Mouse (Mus musculus) testis, adult 2 months (tissue): ENCODE data around the gene Rin3. TPM values are rescaled to one million over a fixed set of nuclear protein-coding genes. Genes with fewer than 3 reads are reported as not detected.

ENCODE experiments used
- H3K27ac ChIP-seq: fragments of 200-500 bp; 2 replicates; pipeline ENCODE4 v1.5.1; 2012; ENCODE audit warnings: low read depth, low read length; ENCODE audit not compliant: control insufficient read depth, insufficient read depth
- H3K27me3 ChIP-seq: fragments of 200-500 bp; 2 replicates; pipeline ENCODE4 v1.6.1; 2012; ENCODE audit warnings: mild to moderate bottlenecking, low read length, moderate library complexity; ENCODE audit not compliant: control insufficient read depth, insufficient read depth
- H3K36me3 ChIP-seq: fragments of 200-500 bp; 2 replicates; pipeline ENCODE4 v1.6.1; 2012; ENCODE audit warnings: mild to moderate bottlenecking, low read length; ENCODE audit not compliant: control insufficient read depth, insufficient read depth
- H3K4me1 ChIP-seq: fragments of 200-500 bp; 2 replicates; pipeline ENCODE4 v1.6.1; 2012; ENCODE audit warnings: low read length; ENCODE audit not compliant: control insufficient read depth, insufficient read depth
- H3K4me3 ChIP-seq: fragments of 200-500 bp; 2 replicates; pipeline ENCODE4 v1.5.1; 2012; ENCODE audit warnings: low read depth, mild to moderate bottlenecking, low read length, moderate library complexity, mixed read lengths; ENCODE audit not compliant: control insufficient read depth
- CTCF ChIP-seq: fragments of 200-500 bp; IDR thresholded peaks from 2 replicates; pipeline ENCODE4 v1.5.1; 2012; ENCODE audit warnings: low read depth, mild to moderate bottlenecking, inconsistent platforms, low read length, moderate library complexity; ENCODE audit not compliant: control insufficient read depth, insufficient read depth, insufficient replicate concordance
- POLR2A ChIP-seq: fragments of 200-500 bp; IDR thresholded peaks from 2 replicates; pipeline ENCODE4 v1.6.1; 2012; ENCODE audit warnings: low read depth, mild to moderate bottlenecking, inconsistent platforms, low read length, moderate library complexity; ENCODE audit not compliant: control insufficient read depth
- polyA plus RNA-seq: library from polyadenylated mRNA; depleted of rRNA; stranded (reverse); fragments of >200 nt; gene quantifications from 2 replicates; pipeline ENCODE4 v1.2.3, GENCODE M21; 2012

The Rin3 gene
- polyA plus RNA-seq, 1 experiment = 2.4 TPM

- Histone ChIP-seq H3K4me1 (peaks cover 2% of the 10 kb centered on the region; the same call in 1 of the 2 replicates), H3K27ac (no peak overlapping the region), H3K36me3 (no peaks in the 10 kb centered on the region), H3K27me3 (no peaks in the 10 kb centered on the region), H3K4me3 (no peak overlapping the region)
- no peak for TF ChIP-seq POLR2A
- no peak for TF ChIP-seq CTCF
Measured at GRCm38 (mm10) chr12:102395537-102395936, 112.7 kb downstream of the Rin3 start.

- no peak overlapping the region for H3K4me3 ChIP-seq
- no peaks in the 10 kb centered on the region for H3K27me3 ChIP-seq
- TF ChIP-seq POLR2A (no peak), CTCF (no peak)
- no peaks in the 10 kb centered on the region for H3K36me3 ChIP-seq
- H3K27ac ChIP-seq = no peak overlapping the region
- peaks cover 2% of the 10 kb centered on the region; the same call in 1 of the 2 replicates for H3K4me1 ChIP-seq
Measured at GRCm38 (mm10) chr12:102395998-102396991, 113.4 kb downstream of the Rin3 start.

GRCm38 (mm10) chr12:102398588-102398987 is 115.7 kb downstream of the Rin3 start:
- no peaks in the 10 kb centered on the region for H3K27me3 ChIP-seq
- TF ChIP-seq POLR2A (no peak), CTCF (no peak)
- no peak overlapping the region for H3K27ac ChIP-seq
- H3K4me1 ChIP-seq = peaks cover 2% of the 10 kb centered on the region; the same call in 1 of the 2 replicates
- H3K4me3 ChIP-seq = no peak overlapping the region
- H3K36me3 ChIP-seq = no peaks in the 10 kb centered on the region

- TF ChIP-seq CTCF (no peak), POLR2A (no peak)
- Histone ChIP-seq H3K27ac (no peak overlapping the region), H3K4me3 (no peak overlapping the region), H3K27me3 (no peaks in the 10 kb centered on the region), H3K36me3 (no peaks in the 10 kb centered on the region), H3K4me1 (no peaks in the 10 kb centered on the region)
Measured at GRCm38 (mm10) chr12:102413171-102413570, 130.3 kb downstream of the Rin3 start.

GRCm38 (mm10) chr12:102414686-102415085 is 131.8 kb downstream of the Rin3 start:
- Histone ChIP-seq H3K27ac (no peak overlapping the region), H3K4me3 (no peak overlapping the region), H3K27me3 (no peaks in the 10 kb centered on the region), H3K36me3 (no peaks in the 10 kb centered on the region), H3K4me1 (no peaks in the 10 kb centered on the region)
- TF ChIP-seq POLR2A = no peak
- TF ChIP-seq CTCF = no peak

DNA sequence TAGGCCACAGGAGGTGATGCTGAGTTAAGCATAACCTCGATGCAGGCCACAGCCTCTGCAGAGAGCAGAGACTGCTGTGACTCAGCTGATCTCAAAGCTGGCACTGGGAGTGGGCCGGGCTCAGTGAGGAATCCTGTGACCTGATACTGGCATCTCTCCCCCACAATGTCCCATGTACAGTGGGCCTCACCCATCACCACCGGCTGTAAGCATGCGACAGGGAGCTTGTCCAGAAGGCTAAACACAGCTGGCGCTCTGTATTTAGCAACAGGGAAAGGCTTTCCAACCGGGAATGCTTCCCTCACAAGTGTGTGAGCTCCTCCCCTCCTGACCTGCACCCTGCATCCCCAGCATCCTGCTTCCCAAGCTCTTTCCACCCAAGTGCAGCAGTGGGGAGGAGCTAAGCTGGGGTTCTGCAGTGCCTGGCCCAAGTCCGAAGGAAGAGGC is 133.6 kb downstream of the Rin3 start:
- H3K4me1 ChIP-seq = no peaks in the 10 kb centered on the region
- TF ChIP-seq POLR2A (no peak), CTCF (no peak)
- no peak overlapping the region for H3K27ac ChIP-seq
- no peaks in the 10 kb centered on the region for H3K27me3 ChIP-seq
- no peak overlapping the region for H3K4me3 ChIP-seq
- H3K36me3 ChIP-seq = no peaks in the 10 kb centered on the region

- Histone ChIP-seq H3K4me1 (no peaks in the 10 kb centered on the region), H3K36me3 (no peaks in the 10 kb centered on the region), H3K4me3 (no peak overlapping the region), H3K27me3 (no peaks in the 10 kb centered on the region), H3K27ac (no peak overlapping the region)
- TF ChIP-seq POLR2A = no peak
- TF ChIP-seq CTCF = no peak
Measured at GRCm38 (mm10) chr12:102416955-102417510, 134.2 kb downstream of the Rin3 start.
